Comparison of ENCODE assay signal across 8 mouse cellular contexts in the genomic region with DNA sequence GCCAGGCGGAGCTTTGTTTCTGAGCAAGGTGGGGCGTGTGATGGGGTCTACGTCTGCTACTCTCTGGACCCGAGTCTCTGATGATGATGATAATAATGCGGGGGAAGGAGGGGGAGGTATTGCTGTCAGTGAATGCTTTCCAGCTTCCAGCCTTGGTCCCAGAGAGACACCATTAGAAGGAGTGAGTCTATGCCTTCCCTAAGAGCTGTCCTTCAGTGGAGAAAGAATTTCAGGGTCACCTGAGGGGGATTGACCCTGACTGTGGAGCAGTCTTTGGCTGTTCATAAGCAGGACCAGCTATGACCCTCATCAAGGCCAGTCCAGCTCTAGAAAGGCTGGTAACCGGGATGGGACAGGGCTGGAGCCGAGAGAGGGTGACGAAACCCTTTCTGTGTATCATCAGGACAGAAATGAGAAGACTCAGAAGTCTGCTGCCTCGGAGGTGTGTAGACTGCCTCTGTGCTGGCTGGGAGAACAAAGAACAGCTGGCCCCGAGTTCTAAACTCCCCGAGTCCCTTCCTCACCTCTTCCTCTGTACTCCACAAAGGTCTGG. TPM values are rescaled to one million over a fixed set of nuclear protein-coding genes. Genes with fewer than 3 reads are reported as not detected.
DNase-seq lines count a peak whose midpoint lies in the region; ATAC-seq and TF ChIP-seq lines count a peak whose summit lies in the region.

No protein-coding gene starts in this region.

- peak; percentile 42 for ATAC-seq in heart, postnatal 0 days (ENCODE audit: insufficient read depth, low read depth)
- peak; percentile 37; the same call in 1 of the 2 replicates for ATAC-seq in hindbrain, embryonic 13.5 days (ENCODE audit: low FRiP score)
- peak; percentile 70 for ATAC-seq in midbrain, embryonic 15.5 days (replicated peaks)
- ATAC-seq in CD4-positive, CD25-positive, alpha-beta regulatory T cell, adult 4 months = no peak

- TF ChIP-seq EP300 in heart, postnatal 0 days (IDR thresholded peaks at IDR 0.05; ENCODE audit: low read depth) = no peak

- peak overlapping the region; percentile 68 for H3K9ac ChIP-seq in heart, postnatal 0 days (replicated peaks; ENCODE audit: low read depth, low read length)
- H3K9ac ChIP-seq in hindbrain, embryonic 13.5 days = peak overlapping the region; percentile 86
- H3K9ac ChIP-seq in midbrain, embryonic 15.5 days = peak overlapping the region; percentile 83

- H3K4me2 ChIP-seq in heart, postnatal 0 days (ENCODE audit: low read depth, low read length) = peak overlapping the region; percentile 70
- peak overlapping the region; percentile 95 for H3K4me2 ChIP-seq in hindbrain, embryonic 13.5 days
- H3K4me2 ChIP-seq in midbrain, embryonic 15.5 days = peak overlapping the region; percentile 90

- peak overlapping the region; percentile 84 for H3K27ac ChIP-seq in heart, postnatal 0 days (ENCODE audit: low read depth)
- H3K27ac ChIP-seq in hindbrain, embryonic 13.5 days = peak overlapping the region; percentile 89
- peak overlapping the region; percentile 89 for H3K27ac ChIP-seq in midbrain, embryonic 15.5 days

- WGBS in heart, postnatal 0 days = 35% methylated on average over 11 of the region's 11 CpGs
- WGBS in hindbrain, embryonic 13.5 days = 47% methylated on average over 11 of the region's 11 CpGs
- WGBS in midbrain, embryonic 15.5 days = 42% methylated on average over 11 of the region's 11 CpGs

- peak overlapping the region; percentile 63 for H3K4me3 ChIP-seq in heart, postnatal 0 days (ENCODE audit: low read depth, low read length)
- H3K4me3 ChIP-seq in hindbrain, embryonic 13.5 days = peak overlapping the region; percentile 72
- H3K4me3 ChIP-seq in midbrain, embryonic 15.5 days = peak overlapping the region; percentile 68

- no peaks in the 10 kb centered on the region for H3K36me3 ChIP-seq in heart, postnatal 0 days (replicated peaks; ENCODE audit: control insufficient read depth, insufficient read depth, low read length)
- H3K36me3 ChIP-seq in hindbrain, embryonic 13.5 days = no peaks in the 10 kb centered on the region
- no peaks in the 10 kb centered on the region for H3K36me3 ChIP-seq in midbrain, embryonic 15.5 days (replicated peaks)

- H3K27me3 ChIP-seq in heart, postnatal 0 days (ENCODE audit: control insufficient read depth, insufficient read depth, low read length) = no peaks in the 10 kb centered on the region
- H3K27me3 ChIP-seq in hindbrain, embryonic 13.5 days = peaks cover 19% of the 10 kb centered on the region; the same call in 1 of the 2 replicates
- no peaks in the 10 kb centered on the region for H3K27me3 ChIP-seq in midbrain, embryonic 15.5 days (replicated peaks)

- no peak for TF ChIP-seq CTCF in heart, postnatal 0 days (IDR thresholded peaks at IDR 0.05; ENCODE audit: low read depth)

- H3K4me1 ChIP-seq in heart, postnatal 0 days (ENCODE audit: control insufficient read depth, insufficient read depth) = no peaks in the 10 kb centered on the region
- H3K4me1 ChIP-seq in hindbrain, embryonic 13.5 days (replicated peaks) = peaks cover 17% of the 10 kb centered on the region
- peaks cover 20% of the 10 kb centered on the region for H3K4me1 ChIP-seq in midbrain, embryonic 15.5 days

- H3K9me3 ChIP-seq in heart, postnatal 0 days (replicated peaks; ENCODE audit: control insufficient read depth, low read length) = no peaks in the 10 kb centered on the region
- H3K9me3 ChIP-seq in hindbrain, embryonic 13.5 days = 0 out of 2 replicates have a peak, but pooled peaks cover 2% of the 10 kb centered on the region
- no peaks in the 10 kb centered on the region for H3K9me3 ChIP-seq in midbrain, embryonic 15.5 days

- no peak for DNase-seq in heart, postnatal 0 days (ENCODE audit: low spot score)
- no peak for DNase-seq in heart, adult 18-20 months
- DNase-seq in adrenal gland, postnatal 36 days = peak; percentile 36 to 55
- no peak for DNase-seq in layer of hippocampus, postnatal 36 days
- no peak for DNase-seq in cerebellum, adult 9-10 months

RNA-seq across cellular contexts. Expression of a gene that starts 0.4 kb away (rescaled TPM):
- total RNA-seq in heart, postnatal 0 days (2014; rRNA removed; ENCODE audit: low replicate concordance) = 169 and 235 TPM in 2 replicates
- polyA plus RNA-seq in heart, postnatal 0 days (2015; fragmentation: Nextera tagmentation; extraction: Ambion mirVana) = 82.6 and 106 TPM in 2 replicates
- 100 to 1,000 TPM; 384 to 401 TPM for total RNA-seq in heart, adult 18-20 months (2021)
- 10 to 100 TPM; 34.0 to 37.0 TPM for total RNA-seq in adrenal gland, postnatal 36 days (2021)
- 37.9 and 40.2 TPM in 2 replicates for polyA plus RNA-seq in hindbrain, embryonic 13.5 days (2015; fragmentation: Nextera tagmentation; extraction: Ambion mirVana)
- polyA plus RNA-seq in midbrain, embryonic 15.5 days (2015; fragmentation: Nextera tagmentation; extraction: Ambion mirVana) = 57.4 and 64.5 TPM in 2 replicates
- 100 to 1,000 TPM; 290 to 362 TPM for polyA plus RNA-seq in CD4-positive, CD25-positive, alpha-beta regulatory T cell, adult 4 months (2017; shearing (Covaris generic))
- total RNA-seq in layer of hippocampus, postnatal 36 days (2021) = 10 to 100 TPM; 73.6 to 81.1 TPM

RNA-seq across cellular contexts. Expression of a gene that starts 45.4 kb away (rescaled TPM):
- 12.6 and 16.3 TPM in 2 replicates for total RNA-seq in heart, postnatal 0 days (2014; rRNA removed; ENCODE audit: low replicate concordance)
- polyA plus RNA-seq in heart, postnatal 0 days (2015; fragmentation: Nextera tagmentation; extraction: Ambion mirVana) = 7.0 and 7.8 TPM in 2 replicates
- 10 to 100 TPM; 10.5 to 11.1 TPM for total RNA-seq in heart, adult 18-20 months (2021)
- 10 to 100 TPM; 20.8 to 21.0 TPM for total RNA-seq in adrenal gland, postnatal 36 days (2021)
- polyA plus RNA-seq in hindbrain, embryonic 13.5 days (2015; fragmentation: Nextera tagmentation; extraction: Ambion mirVana) = 13.5 and 13.7 TPM in 2 replicates
- 12.9 and 14.1 TPM in 2 replicates for polyA plus RNA-seq in midbrain, embryonic 15.5 days (2015; fragmentation: Nextera tagmentation; extraction: Ambion mirVana)
- 1 to 10 TPM; 8.1 to 8.7 TPM for polyA plus RNA-seq in CD4-positive, CD25-positive, alpha-beta regulatory T cell, adult 4 months (2017; shearing (Covaris generic))
- total RNA-seq in layer of hippocampus, postnatal 36 days (2021) = 10 to 100 TPM; 23.3 to 25.0 TPM

Comparison
In these comparisons a context has a peak if more than half of its experiments do, and no peak if none do; other contexts are left out.
1. DNase-seq: peak in adrenal gland, postnatal 36 days (2 of 2); none in heart, postnatal 0 days (single experiment), heart, adult 18-20 months (0 of 2), layer of hippocampus, postnatal 36 days (0 of 2) and cerebellum, adult 9-10 months (single experiment).
2. Peak in every context shown above with its lines, with median percentiles within 50 percentile points of each other: H3K27ac ChIP-seq, H3K4me2 ChIP-seq, H3K4me3 ChIP-seq and H3K9ac ChIP-seq.